Mouse (Mus musculus) spleen, adult 2 months (tissue): ENCODE measurements around the gene Fignl1.

Source experiments
- CTCF ChIP-seq: fragments of 200-500 bp; IDR thresholded peaks from 2 replicates; pipeline ENCODE4 v1.5.1; 2011; ENCODE audit warnings: mild to moderate bottlenecking, inconsistent platforms; ENCODE audit not compliant: insufficient read depth, insufficient read length, insufficient replicate concordance; ENCODE audit errors: extremely low read depth
- POLR2A ChIP-seq: fragments of 200-500 bp; IDR thresholded peaks from 2 replicates; pipeline ENCODE4 v1.6.1; 2011; ENCODE audit warnings: low read depth, low read length, inconsistent platforms

DNA sequence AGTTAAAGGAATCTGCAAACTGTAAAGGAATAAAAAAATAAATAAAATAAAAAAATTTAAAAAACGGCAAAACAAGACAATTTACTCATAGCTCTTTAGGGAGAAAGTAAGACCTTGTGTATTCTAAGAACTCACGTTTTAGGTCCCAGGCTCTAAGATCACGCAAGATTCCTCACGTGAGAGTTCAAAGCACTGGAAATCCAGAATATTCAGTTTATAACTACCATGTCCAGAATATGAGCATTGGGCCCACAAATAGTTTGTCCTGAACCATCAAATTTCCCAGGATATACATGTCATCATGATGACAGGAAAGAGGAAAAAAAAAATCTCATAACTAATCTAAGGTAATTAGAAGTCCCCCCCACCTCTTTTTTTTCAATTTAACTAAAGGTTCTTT is 27.0 kb upstream of the Fignl1 start:
- TF ChIP-seq CTCF, result no peak
- no peak for TF ChIP-seq POLR2A
